Mouse (Mus musculus) stomach, postnatal 0 days (tissue): Measurements from ENCODE around the gene Tdrd5.

Source experiments
- CTCF ChIP-seq: IDR thresholded peaks from 2 replicates; pipeline ENCODE4 v1.5.1; 2016; ENCODE audit warnings: antibody characterized with exemption, low read depth, mild to moderate bottlenecking, moderate library complexity
- EP300 ChIP-seq: optimal IDR thresholded peaks from 2 replicates; pipeline ENCODE3; 2016; ENCODE audit warnings: antibody characterized with exemption

DNA sequence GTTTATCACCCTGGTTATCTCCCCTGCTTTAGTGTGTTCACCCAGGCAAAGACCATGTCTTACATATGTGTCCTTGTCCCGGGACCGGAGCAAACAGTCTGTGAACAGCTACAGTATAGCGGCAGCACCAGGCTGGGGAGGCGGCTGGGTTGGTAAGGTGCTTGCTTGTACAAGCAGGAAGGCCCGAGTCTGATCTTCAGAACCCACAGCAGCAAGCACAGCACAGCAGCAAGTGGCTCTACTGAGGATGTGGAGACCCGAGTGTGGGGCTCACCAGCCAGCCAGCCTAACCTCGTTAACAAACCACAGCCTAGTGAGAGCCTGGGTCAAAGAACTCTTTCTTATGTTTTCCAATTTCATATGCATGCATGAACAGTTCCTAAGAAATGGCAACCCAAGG is 23.3 kb downstream of the Tdrd5 start:
- TF ChIP-seq CTCF (no peak), EP300 (no peak)
